Mouse (Mus musculus): ENCODE data around the gene Gtf2h1.

DNA sequence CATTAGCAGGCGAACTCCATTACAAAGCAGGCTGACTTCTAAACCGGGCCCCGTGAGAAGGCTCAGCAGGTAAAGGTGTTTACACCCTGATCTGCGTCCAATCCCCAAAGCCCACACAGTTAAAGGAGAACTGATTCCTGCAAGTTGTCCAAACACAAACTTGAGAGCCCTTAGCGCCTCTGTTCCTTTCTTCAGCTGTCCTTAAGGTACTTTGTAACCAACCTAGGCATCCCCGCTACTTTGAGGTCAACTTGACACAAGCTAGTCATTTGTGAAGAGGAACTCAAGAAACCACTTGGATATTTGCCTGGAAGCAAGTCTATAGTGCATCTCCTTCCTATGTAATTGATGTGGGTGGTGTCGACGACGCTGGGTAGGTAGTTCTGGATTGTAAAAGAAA lies 61.5 kb downstream of the Gtf2h1 start:
- TF ChIP-seq CTCF (IDR thresholded peaks at IDR 0.05; ENCODE audit: extremely low read depth, insufficient read depth, insufficient read length, insufficient replicate concordance) (no peak), POLR2A (IDR thresholded peaks at IDR 0.05; ENCODE audit: low read depth, low read length) (no peak)
